Mouse (Mus musculus): Measurements from ENCODE around the gene 4933407L21Rik.

4933407L21Rik gene

DNA sequence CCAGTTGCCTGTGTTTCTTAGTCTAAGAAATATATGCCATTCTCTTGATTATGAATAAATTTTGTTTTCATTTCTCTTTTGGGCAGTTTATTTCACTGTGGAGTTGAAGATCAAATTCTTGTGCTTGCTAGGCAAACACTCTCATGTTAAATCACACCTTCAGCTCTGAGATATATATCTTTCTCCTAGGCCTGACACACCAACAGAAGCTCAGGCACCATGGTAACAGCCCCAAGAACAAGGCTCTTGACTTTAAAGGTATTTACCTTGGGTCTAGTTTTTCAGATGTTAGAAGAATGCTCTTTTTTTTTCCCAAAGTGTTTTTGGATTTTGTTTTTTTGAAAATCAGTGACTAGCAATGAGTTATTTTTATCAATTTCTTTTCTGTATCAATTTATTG, 12.4 kb upstream of the 4933407L21Rik start:
- no peak for DNase-seq (ENCODE audit: extremely low spot score, low read depth, low spot score)

DNA sequence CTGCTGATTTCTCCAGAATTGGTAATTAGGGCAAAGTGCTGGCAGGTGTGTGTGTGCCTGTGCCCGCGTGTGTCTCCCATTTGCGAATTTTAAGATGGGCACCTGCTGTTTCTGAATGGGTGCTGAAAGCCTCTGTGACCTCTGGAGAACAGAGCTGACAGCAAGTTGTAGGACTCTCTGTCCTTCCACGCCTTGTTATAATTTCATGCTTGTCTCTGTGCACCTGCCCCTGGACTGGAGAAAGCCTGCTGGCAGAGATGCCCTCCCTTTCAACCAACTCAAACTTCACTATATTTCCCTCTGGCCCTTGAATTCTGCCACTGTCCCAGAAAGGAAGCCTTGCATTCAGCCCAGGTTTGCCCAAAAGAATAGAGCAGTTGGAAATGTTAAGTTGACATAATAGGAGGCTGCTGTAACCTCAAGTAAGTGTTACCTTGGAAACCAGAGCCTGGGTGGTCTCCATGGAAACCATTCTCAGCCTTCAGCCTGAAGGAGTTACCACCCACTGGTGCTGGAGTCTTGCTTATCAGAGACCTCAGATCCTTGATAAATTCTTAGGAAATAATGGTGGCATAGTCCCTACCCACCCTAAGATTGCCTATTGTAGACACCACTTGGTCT, 11.3 kb upstream of the 4933407L21Rik start:
- no peak for DNase-seq (ENCODE audit: extremely low spot score, low read depth, low spot score)

DNA sequence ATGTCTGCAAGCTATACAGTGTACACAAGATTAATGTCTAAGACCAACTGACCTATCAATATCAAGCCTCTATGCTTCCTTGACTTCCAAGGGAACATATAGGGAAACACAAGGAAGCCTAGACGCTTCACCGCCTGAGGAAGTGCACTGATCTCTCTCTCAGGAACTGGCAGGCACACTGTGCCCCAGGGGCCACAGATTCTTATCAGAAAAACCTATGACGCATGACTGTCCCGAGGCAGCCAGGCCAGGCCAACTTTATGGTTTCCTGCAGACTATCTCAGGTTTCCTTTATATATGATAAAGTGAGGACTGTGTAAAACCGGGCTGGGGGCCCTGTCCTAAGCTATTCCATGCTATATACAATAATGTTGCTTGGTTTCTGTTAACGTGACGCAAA, 8.7 kb upstream of the 4933407L21Rik start:
- DNase-seq (ENCODE audit: extremely low spot score, low read depth, low spot score), result no peak

DNA sequence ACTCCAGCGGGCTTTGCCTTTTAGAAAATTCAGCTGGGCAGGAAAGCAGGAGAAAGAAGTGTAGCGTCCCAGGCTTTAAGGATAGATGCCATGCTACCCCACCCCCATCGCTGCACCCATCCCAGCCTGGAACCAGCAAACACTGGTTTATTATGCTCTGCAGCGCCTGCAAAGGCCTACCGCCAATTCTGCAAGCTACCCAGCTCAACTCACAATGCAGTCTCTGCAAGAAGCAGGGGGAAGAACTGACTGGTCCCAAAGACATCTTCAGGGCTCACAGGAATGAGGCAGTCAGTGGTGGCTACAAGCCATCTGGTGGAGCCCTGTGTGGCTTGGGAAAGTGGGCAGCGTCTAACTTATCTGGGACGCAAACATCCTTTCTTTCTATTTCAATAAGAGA, 6.6 kb upstream of the 4933407L21Rik start:
- no peak for DNase-seq (ENCODE audit: extremely low spot score, low read depth, low spot score)

DNA sequence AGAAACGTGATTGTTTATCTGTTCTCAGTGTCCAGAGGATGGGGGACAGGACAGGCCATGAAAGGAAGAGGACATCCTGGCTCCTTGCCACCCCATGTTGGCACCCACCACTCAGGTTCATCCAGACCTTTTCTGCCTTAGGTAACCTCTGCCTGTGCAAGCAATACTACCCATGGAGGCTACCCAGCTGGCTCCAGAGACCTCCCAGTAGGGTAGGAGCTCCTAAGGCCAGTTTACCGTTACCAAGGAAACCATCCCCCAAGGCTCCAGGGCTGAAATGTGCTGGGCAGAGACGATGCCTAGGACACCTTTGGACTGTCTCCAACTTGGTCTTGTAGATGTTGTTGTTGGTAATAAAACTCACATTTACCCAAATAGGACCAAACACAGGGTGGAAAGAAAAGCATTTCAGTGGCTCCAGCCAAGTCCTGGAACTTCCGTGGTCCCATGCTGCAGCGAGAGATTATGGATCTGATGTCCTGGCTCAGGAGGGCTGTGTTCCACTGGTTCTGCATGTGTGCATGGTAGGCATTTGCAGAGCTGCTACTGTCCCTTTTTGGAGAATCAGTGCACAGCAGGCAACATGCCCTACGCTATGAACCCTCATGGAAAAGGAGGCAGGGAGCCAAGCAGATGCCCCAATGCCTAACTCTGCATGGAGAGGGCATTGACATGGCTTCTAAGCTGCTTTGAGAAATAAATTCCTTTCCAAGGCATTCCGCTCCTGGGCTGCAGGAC, 6.0 kb upstream of the 4933407L21Rik start:
- DNase-seq (ENCODE audit: extremely low spot score, low read depth, low spot score), result no peak

DNA sequence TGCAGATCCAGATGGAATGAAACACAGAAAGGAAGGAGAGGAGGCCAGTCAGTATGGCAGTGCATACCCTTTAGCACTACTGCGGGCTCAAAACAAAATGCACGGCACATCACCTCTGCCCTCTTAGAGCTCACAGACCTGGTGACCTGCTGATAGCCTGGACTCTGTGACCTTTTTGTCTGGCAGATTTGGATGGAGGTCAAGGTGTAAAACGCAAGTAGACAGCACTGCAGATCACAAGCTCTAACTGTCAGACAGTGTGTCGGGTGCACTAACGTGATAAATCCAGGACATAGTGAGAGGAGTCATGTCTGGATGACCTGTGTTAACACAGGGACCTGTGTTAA, 5.4 kb upstream of the 4933407L21Rik start:
- DNase-seq (ENCODE audit: extremely low spot score, low read depth, low spot score), result no peak

DNA sequence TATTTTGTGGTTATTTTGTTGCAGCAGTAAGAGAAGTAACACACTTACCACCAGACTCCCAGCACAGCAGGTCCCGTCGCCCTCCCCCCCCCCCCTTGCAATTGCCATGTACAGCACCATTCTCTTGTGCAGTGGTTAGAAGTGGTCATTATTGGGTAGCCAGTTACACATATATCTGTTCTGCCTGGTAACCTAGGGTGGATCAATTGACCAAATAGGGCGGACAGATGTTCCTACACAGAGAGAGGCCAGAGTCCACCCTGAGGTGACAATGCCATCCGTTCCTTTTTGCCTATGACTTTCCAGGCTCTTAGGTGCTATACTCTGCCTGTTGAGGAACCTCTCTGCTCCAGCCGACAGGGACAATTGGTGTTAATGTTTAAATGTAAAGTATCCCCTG, 3.1 kb upstream of the 4933407L21Rik start:
- no peak for DNase-seq (ENCODE audit: extremely low spot score, low read depth, low spot score)

DNA sequence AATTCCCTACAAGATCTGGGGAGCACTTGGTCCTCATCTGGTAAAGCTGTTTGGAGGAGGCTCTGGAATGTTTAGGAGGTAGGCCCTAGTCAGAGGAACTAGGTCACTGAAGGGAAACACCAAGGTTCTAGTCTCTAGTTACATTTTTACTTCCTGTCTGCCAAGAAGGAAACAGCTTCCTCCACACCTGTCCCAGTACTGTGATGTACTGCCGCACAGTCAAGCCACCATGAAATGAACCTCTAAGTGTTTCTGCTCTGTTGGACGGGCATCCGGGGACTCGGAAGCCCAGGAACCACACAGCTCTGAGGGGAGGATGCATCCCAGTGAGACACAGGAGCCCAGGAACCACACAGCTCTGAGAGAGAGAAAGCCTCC, 394 bp downstream of the 4933407L21Rik start:
- no peak for DNase-seq (ENCODE audit: extremely low spot score, low read depth, low spot score)

DNA sequence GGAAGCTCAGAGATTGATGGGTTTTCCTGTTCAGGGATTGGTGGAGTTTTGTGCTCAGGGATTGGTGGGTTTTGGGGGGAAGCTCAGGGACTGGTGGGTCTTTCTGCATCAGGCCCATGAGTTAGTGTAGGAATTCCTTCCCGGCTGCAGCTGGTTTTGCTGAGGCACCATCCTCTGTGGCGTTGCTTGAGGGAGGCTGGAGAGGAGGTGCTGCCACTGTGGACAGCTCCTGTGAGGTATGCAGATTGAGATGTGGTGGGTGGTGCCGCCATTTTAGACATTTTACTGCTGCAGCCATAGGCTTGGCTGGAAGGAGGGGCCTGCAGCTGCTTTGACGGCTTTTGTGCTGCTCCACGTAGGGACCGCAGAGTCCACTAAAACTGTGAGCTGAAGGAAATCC, 1.1 kb downstream of the 4933407L21Rik start:
- no peak for DNase-seq (ENCODE audit: extremely low spot score, low read depth, low spot score)

DNA sequence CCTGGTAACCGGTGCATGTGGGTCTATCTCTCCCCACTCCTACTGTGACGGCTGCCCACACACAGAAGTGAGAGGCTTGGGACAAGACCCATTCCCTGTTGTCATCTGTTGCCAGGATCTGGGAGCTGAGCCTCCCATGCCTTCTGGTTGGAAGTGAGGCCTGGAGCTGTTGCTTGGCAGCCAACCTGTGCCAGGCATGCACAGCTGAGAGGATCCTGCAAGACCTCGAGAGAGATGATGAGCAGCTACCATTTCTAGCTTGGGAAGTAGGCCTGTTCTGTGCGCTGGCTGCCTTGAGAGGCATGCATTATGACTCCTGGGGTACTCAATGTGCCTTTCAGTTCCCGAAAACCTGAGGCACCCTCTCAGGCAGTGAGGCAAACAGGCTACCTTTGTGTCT, 2.9 kb downstream of the 4933407L21Rik start:
- no peak for DNase-seq (ENCODE audit: extremely low spot score, low read depth, low spot score)

DNA sequence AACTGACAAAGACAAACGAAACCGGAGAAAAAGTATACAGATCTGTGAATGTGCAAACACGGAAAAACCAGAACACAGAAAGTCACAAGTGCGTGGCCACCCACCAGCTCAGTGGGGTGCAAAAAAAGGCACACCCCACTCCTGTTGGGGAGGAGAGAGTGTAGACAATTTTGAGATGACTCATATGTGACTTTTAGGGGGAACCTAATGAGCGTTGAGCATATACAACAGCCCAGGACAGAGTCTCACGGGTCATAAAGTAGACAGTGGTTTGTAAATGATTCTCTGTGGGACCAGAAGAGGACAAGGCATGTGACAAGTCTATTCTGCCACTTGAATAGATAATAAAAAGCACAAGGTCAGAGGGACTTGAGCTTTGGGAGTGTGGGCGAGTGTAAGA, 4.9 kb downstream of the 4933407L21Rik start:
- no peak for DNase-seq (ENCODE audit: extremely low spot score, low read depth, low spot score)

DNA sequence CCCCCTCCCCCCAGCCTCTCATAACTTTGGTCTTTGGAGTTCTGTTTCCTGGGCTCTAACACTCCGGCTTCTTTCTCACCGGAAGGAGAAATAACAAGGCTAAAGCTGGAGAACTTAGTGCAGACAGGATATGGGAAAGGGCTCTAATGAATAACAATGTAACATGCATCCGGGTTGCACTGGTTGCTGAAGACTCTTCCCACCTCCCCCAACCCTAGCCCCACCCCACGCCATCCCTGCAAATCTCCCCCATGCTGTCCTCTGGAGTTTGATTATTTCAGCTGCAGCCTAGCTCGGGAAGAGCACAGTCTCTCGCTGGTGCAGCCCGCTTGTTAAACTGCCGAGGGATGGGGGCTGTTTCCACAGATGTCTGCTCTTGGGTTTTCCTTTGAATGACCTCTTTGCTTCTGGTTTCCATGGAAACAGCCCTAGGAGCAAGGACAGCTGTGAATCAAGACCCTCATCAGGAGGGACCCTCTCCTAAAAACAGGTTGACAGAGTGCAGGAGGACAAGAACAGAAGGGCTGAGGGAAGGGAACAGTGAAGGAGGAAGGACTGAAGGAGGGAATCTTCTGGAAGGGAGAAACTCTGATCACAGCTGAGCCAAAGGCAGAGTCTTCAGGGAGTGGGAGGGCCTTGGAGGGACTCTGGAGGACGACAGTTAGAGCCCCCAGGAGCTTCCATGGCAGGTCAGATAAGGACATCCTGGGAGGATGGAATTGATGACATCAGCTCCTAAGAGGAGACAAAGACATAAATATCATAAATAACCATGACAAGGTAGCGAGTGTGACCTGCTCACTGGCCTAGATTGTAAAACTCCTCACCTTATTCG, 5.6 kb downstream of the 4933407L21Rik start:
- no peak for DNase-seq (ENCODE audit: extremely low spot score, low read depth, low spot score)

DNA sequence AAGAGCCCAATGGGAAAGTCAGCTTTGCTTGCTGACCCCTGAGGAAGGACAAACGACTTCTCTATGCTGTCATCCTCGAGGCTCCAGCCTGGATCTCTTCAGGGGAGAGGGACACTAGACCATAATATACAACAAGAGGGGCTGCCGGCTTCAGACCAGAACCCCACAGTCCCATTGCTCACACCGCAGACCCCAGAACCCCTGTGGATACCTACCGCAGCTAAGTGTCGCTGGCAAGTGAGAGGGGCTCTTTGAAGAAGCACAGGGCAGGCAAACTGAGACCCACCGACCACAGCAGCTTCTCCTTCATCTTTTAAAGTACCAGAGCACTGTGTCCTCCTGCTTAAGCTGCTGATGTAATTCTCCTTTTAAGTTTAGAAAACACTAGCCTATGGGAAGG, 6.3 kb downstream of the 4933407L21Rik start:
- DNase-seq (ENCODE audit: extremely low spot score, low read depth, low spot score), result no peak

DNA sequence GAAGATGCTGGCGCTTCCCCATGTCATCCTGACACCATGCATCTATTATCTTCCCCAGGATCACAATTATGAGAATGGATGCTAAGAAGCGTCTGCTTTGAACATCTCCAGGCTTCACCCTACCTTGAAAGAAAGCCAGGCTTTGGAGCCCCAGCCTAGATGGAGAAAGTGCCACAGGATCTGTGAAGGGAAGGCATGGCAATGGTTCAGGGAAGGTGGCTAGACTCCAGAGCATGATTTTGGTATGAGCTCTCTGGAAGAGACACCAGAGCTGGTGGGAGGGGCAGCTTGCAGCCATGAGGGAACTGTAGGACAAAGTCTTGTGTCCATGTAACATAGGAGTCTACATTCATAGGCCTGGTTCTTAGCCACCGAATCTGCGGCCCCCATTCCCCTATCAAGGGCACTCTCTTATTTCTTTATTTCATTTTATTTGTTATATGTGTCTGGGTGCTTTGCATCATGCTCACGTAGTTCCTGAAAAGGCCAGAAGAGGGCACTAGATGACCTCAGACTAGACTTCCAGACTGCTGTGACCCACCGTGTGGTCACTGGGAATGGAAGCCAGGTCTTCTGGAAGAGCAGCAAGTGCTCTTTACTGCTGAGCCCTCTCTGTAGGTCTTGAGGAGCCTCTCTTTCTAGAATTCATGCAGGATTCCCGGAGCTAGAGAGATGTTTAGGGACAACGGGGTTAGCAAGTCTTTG, 7.0 kb downstream of the 4933407L21Rik start:
- DNase-seq (ENCODE audit: extremely low spot score, low read depth, low spot score), result peak; percentile 44

DNA sequence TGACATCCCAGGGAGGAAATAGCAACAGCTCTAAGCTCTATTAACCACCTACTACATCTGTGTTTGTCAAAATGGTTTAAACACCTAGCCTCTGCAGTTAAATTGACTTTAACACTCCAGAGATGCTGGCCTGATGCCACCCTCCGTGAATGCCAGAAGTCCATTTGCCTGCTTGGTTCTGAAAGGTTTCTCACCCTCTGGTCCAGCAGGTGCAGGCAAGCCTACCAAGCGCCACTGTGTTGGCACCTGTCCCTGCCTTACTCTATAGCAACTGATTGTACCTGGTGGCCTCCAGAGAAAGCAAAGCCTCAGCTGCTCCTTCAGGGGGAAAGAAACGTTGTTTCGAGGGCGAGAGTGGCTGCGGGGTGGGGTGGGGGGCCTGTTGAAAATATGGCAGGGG, 8.0 kb downstream of the 4933407L21Rik start:
- DNase-seq (ENCODE audit: extremely low spot score, low read depth, low spot score), result no peak

DNA sequence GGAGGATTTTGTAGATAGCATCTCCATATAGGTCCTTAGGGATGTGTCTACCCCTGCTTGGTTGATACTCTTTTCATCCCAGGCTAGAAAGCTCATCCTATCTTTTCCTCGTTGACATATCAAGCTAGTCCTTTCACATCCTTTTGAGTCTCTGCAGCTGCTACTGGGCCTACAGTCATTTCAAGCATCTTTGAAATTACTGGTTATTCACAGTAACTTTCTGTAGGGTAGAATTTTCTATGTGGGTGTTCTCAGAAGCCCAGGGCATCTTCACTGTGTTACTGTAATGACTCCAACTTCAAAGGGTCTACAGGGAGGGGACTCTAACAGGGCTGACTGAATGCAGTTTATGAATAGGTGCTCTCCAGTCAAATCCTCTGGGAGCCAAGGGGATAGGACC, 9.0 kb downstream of the 4933407L21Rik start:
- DNase-seq (ENCODE audit: extremely low spot score, low read depth, low spot score), result no peak

DNA sequence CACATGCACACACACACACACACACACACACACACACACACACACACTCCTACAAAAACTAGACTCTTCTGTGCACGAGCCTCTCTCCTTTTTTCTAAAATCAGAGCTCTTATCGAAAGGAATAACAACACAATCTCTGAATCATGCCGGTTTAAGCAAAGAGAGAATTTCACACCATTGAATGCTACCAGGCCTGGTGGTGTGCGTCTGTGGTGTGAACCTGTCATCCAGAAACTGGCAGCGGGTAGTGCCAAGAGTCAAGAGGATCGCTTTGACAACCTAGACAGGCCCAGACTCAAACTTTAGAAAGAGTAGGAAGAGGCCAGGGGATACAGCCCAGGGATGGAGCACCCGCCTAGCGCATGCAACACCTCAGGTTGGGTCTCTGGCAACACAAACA, 14.0 kb downstream of the 4933407L21Rik start:
- no peak for DNase-seq (ENCODE audit: extremely low spot score, low read depth, low spot score)

DNA sequence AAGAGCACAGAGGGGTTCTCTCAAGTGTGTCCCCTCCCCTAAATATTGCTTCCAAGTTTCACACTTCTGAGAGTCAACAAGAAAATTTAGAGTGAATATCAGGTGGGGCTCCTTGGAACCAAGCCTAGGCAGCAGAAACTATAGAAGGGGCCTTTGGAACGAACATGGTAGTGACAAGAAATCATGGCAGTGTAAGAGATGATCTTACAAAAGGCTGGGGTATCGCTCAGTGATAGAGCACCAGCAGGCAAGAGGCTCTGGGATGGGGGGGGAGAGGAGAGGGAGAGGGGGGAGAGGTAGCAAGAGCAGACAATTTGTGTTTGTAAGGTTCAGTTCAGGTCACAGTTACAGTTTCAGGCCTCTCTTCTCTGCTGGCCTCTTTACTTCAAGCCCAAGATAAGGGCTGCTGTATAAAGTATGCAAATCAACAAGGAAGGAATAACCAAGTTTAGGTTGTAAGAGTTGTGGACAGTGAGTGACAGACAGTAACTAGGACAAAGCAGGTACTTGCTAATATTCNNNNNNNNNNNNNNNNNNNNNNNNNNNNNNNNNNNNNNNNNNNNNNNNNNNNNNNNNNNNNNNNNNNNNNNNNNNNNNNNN, 20.9 kb downstream of the 4933407L21Rik start:
- DNase-seq (ENCODE audit: extremely low spot score, low read depth, low spot score), result no peak

DNA sequence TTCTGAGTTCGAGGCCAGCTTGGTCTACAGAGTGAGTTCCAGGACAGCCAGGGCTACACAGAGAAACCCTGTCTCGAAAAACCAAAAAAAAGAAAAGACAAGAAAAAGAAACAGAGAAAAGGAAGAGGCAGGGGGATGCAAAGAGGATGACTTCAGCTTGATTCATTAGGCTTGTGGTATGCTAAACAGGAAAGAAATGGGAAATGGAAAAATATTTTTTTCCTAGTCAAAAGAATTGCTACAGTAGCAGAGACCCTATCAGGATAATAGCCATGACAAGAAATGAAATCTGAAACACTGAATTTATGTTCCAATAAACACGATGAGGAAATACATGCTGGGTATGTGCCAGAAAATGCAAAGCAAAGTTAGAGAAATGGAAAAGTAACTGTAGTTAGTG, 26.9 kb downstream of the 4933407L21Rik start:
- DNase-seq (ENCODE audit: extremely low spot score, low read depth, low spot score), result no peak

DNA sequence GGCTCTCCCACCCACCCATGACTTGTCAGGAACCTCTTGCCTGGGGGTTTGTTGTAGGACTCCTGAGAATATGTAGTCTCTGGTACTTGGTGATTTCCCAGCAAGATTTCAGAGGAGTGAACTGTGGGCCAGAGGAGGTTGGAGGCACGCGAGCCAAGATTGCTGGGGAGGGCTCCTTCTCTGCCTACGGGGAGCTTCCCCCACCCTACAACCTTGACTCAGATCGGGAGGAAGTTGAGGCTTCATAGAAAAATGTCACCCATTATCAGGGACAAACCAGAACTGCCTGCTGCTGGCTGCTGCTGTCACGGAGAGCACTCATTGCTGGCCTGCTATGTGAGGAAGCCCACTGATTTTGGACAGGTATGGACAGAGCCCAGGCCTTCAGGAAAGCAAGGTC, 29.0 kb downstream of the 4933407L21Rik start:
- DNase-seq (ENCODE audit: extremely low spot score, low read depth, low spot score), result no peak

DNA sequence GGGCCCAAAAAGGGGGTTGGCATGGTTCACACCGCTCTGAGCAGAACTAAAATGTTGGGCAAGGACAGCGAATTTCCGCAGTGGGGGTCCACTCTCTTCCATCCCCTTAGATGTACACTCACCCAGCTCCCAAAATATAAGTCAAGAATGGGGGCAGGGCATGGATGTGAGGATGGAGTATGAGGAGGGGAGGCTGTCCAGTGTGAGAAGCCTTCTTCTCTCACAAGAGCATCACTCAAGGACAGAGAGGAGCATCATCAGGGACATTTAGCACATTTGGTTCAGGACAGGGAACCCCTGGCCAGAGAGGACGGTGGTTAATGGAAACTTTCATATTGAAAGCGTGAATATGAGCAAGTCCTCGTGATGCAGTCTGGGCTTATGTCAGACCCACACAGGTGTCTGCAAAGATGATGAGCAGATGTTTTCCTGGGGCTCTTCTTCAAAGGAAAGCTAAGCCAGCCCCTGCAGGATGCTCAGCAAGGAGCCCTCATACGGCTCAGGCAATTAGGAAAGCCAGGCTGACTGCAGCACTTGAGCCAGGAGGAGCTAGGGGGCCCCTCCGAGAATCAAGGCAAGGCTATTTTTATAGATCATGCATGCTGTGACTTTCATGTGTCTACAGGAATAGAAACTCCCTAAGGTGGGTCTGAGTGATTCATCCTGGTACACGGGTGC, 29.8 kb downstream of the 4933407L21Rik start:
- DNase-seq (ENCODE audit: extremely low spot score, low read depth, low spot score), result no peak

Data from hindlimb bud, embryonic 11.5 days (tissue).